Mouse (Mus musculus) MEL (cell line): Measurements from ENCODE around the gene She. TPM values are rescaled to one million over a fixed set of nuclear protein-coding genes. Genes with fewer than 3 reads are reported as not detected.

Experiments used
- DNase-seq: peaks from one replicate; pipeline ENCODE4 v3.0.0; 2011; ENCODE audit warnings: low read depth, low spot score
- H3K27ac ChIP-seq: 2 replicates; pipeline ENCODE4 v1.5.1; 2012; ENCODE audit warnings: low read depth, mild to moderate bottlenecking, control low read depth, low read length, moderate library complexity; ENCODE audit not compliant: control insufficient read depth
- H3K27me3 ChIP-seq, 2 experiments: fragments of 150-350 bp in 1 of 2; sonication (generic) in 1 of 2; 2 replicates each; pipeline ENCODE4 v1.6.1; 2012; ENCODE audit warnings: low read length in 2 of 2, mild to moderate bottlenecking in 2 of 2, improper control_type of control experiment in 1 of 2, moderate library complexity in 1 of 2; ENCODE audit not compliant: insufficient read depth in 2 of 2, control insufficient read depth in 1 of 2
- H3K36me3 ChIP-seq, 2 experiments: 2 replicates each; pipeline ENCODE4 v1.6.1; 2012 to 2014; ENCODE audit warnings: low read length in 2 of 2, improper control_type of control experiment in 1 of 2, inconsistent platforms in 1 of 2, mild to moderate bottlenecking in 1 of 2; ENCODE audit not compliant: insufficient read depth in 2 of 2, control insufficient read depth in 1 of 2
- H3K4me1 ChIP-seq, 2 experiments: fragments of 150-350 bp in 1 of 2; sonication (generic) in 1 of 2; 2 replicates each; pipeline ENCODE4 v1.6.1; 2012; ENCODE audit warnings: low read length in 2 of 2, improper control_type of control experiment in 1 of 2, mild to moderate bottlenecking in 1 of 2; ENCODE audit not compliant: insufficient read depth in 2 of 2, control insufficient read depth in 1 of 2
- H3K4me3 ChIP-seq, 2 experiments: fragments of 150-350 bp in 1 of 2; sonication (generic) in 1 of 2; 2 replicates each; pipeline ENCODE4 v1.5.1; 2012; ENCODE audit warnings: low read depth in 2 of 2, low read length in 2 of 2, mild to moderate bottlenecking in 2 of 2, moderate library complexity in 2 of 2, control low read depth in 1 of 2, improper control_type of control experiment in 1 of 2; ENCODE audit not compliant: control insufficient read depth in 1 of 2, insufficient read depth in 1 of 2
- H3K79me2 ChIP-seq: 2 replicates; pipeline ENCODE4 v1.6.1; 2012; ENCODE audit warnings: mild to moderate bottlenecking, low read length, moderate library complexity; ENCODE audit not compliant: control insufficient read depth, poor library complexity, insufficient read depth
- H3K9ac ChIP-seq: 2 replicates; pipeline ENCODE4 v1.6.1; 2012; ENCODE audit warnings: low read depth, mild to moderate bottlenecking, control low read depth, low read length, moderate library complexity; ENCODE audit not compliant: control insufficient read depth, poor library complexity, severe bottlenecking
- H3K9me3 ChIP-seq: fragments of 150-350 bp; sonication (generic); replicated peaks from 2 replicates; pipeline ENCODE4 v1.6.1; 2012; ENCODE audit warnings: mild to moderate bottlenecking, low read length, improper control_type of control experiment, moderate library complexity; ENCODE audit not compliant: insufficient read depth
- CHD2 ChIP-seq: IDR thresholded peaks from 2 replicates; pipeline ENCODE4 v1.6.1; 2011; ENCODE audit warnings: low read length, improper control_type of control experiment
- CTCF ChIP-seq, 3 experiments: IDR thresholded peaks in 2 of 3; conservative IDR thresholded peaks in 1 of 3; 2 replicates each; pipeline ENCODE4 v1.5.1; 2011 to 2012; ENCODE audit warnings: low read length in 3 of 3, low read depth in 2 of 3, mild to moderate bottlenecking in 2 of 3, improper control_type of control experiment in 1 of 3, inconsistent platforms in 1 of 3, mixed read lengths in 1 of 3, moderate library complexity in 1 of 3; ENCODE audit not compliant: control insufficient read depth in 1 of 3, insufficient read depth in 1 of 3, poor library complexity in 1 of 3, severe bottlenecking in 1 of 3
- EP300 ChIP-seq, 2 experiments: IDR thresholded peaks; 2 replicates each; pipeline ENCODE4 v1.6.1; 2011; ENCODE audit warnings: improper control_type of control experiment in 2 of 2, low read length in 2 of 2, low read depth in 1 of 2, mild to moderate bottlenecking in 1 of 2
- GABPA ChIP-seq: IDR thresholded peaks from 2 replicates; pipeline ENCODE4 v1.6.1; 2012; ENCODE audit warnings: low read depth, mild to moderate bottlenecking, inconsistent platforms, low read length, improper control_type of control experiment, moderate library complexity
- HCFC1 ChIP-seq: IDR thresholded peaks from 2 replicates; pipeline ENCODE4 v1.6.1; 2012; ENCODE audit warnings: low read depth, mild to moderate bottlenecking, inconsistent platforms, low read length, improper control_type of control experiment, moderate library complexity
- MXI1 ChIP-seq: IDR thresholded peaks from 2 replicates; pipeline ENCODE4 v1.6.1; 2011; ENCODE audit warnings: mild to moderate bottlenecking, low read depth, low read length, improper control_type of control experiment
- NELFE ChIP-seq: IDR thresholded peaks from 2 replicates; pipeline ENCODE4 v1.6.1; 2011; ENCODE audit warnings: low read depth, low read length, improper control_type of control experiment
- POLR2A ChIP-seq, 2 experiments: IDR thresholded peaks; 2 replicates each; pipeline ENCODE4 v1.6.1; 2011 to 2012; ENCODE audit warnings: low read length in 2 of 2, mild to moderate bottlenecking in 2 of 2, control low read depth in 1 of 2, improper control_type of control experiment in 1 of 2, low read depth in 1 of 2, moderate library complexity in 1 of 2; ENCODE audit not compliant: control insufficient read depth in 1 of 2, insufficient read depth in 1 of 2, poor library complexity in 1 of 2
- POLR2AphosphoS5 ChIP-seq: IDR thresholded peaks from 2 replicates; pipeline ENCODE4 v1.6.1; 2012; ENCODE audit warnings: low read depth, borderline replicate concordance, mild to moderate bottlenecking, inconsistent platforms, low read length, moderate library complexity, mixed read lengths
- RAD21 ChIP-seq: IDR thresholded peaks from 2 replicates; pipeline ENCODE4 v1.6.1; 2011; ENCODE audit warnings: mild to moderate bottlenecking, low read depth, low read length, improper control_type of control experiment
- SIN3A ChIP-seq: IDR thresholded peaks from 2 replicates; pipeline ENCODE4 v1.6.1; 2012; ENCODE audit warnings: low read length, improper control_type of control experiment, inconsistent platforms
- SMC3 ChIP-seq: IDR thresholded peaks from 2 replicates; pipeline ENCODE4 v1.6.1; 2011; ENCODE audit warnings: low read depth, low read length, improper control_type of control experiment
- TBP ChIP-seq: IDR thresholded peaks from 2 replicates; pipeline ENCODE4 v1.8.0; 2011; ENCODE audit warnings: low read depth, low read length, improper control_type of control experiment
- UBTF ChIP-seq: IDR thresholded peaks from 2 replicates; pipeline ENCODE4 v1.6.1; 2012; ENCODE audit warnings: low read depth, mild to moderate bottlenecking, inconsistent platforms, low read length, improper control_type of control experiment, moderate library complexity, borderline replicate concordance; ENCODE audit not compliant: insufficient read depth
- ZC3H11A ChIP-seq: IDR thresholded peaks from 2 replicates; pipeline ENCODE4 v1.6.1; 2012; ENCODE audit warnings: low read depth, mild to moderate bottlenecking, inconsistent platforms, low read length, improper control_type of control experiment
- ZKSCAN1 ChIP-seq: IDR thresholded peaks from 2 replicates; pipeline ENCODE4 v1.6.1; 2012; ENCODE audit warnings: low read depth, mild to moderate bottlenecking, inconsistent platforms, low read length, improper control_type of control experiment, moderate library complexity
- ZMIZ1 ChIP-seq: IDR thresholded peaks from 2 replicates; pipeline ENCODE4 v1.6.1; 2012; ENCODE audit warnings: low read depth, mild to moderate bottlenecking, inconsistent platforms, low read length, improper control_type of control experiment, moderate library complexity
- polyA plus RNA-seq, 2 experiments: library from polyadenylated mRNA; stranded (reverse) in 1 of 2; unstranded in 1 of 2; fragments of >175 nt in 1 of 2; fragments of >200 nt in 1 of 2; gene quantifications; 2 replicates each; pipeline versions ENCODE4 v1.2.1 to v1.2.4; 2012; ENCODE audit warnings: low replicate concordance in 2 of 2, low read depth in 1 of 2; ENCODE audit not compliant: insufficient read length in 2 of 2, insufficient read depth in 1 of 2, missing spikeins in 1 of 2
- total RNA-seq: library from RNA; depleted of rRNA; stranded (reverse); fragments of 300-350 nt; gene quantifications from 2 replicates; pipeline ENCODE4 v1.2.3, GENCODE M21; 2012

She gene
- total and polyA plus RNA-seq, 3 experiments: 3.3 to 3.5 TPM; not detected in 1

DNA sequence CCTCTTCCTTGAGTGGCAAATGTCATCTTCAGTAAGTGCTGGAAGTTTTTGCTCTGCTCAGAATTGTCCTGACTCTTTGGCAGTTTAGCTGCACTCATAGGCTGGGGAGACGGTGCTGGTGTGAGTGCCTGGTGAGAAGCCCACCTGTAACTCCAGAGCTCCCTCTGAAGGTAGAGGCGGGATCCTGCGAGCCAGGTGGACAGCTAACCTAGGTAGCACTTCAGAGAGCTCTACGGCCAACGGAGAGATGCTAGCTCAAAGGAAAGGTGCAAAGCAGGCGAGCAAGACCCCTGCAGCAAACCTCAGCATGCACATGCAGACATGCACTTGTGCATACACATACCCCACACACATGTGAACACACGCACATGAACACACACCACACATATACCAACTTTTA lies 17.1 kb upstream of the She start:
- 0 out of 4 replicates have a peak, but pooled peaks cover 0 to 6% of the 10 kb centered on the region in 2 experiments for H3K4me1 ChIP-seq
- no peak overlapping the region for H3K27ac ChIP-seq
- H3K4me3 ChIP-seq: no peak overlapping the region
- 0 out of 6 replicates have a peak, but pooled peaks of 1 of the 3 experiments have one; percentile 13 for TF ChIP-seq CTCF (IDR thresholded peaks at IDR 0.05 in 2 of 3, conservative IDR thresholded peaks at IDR 0.05 in 1 of 3; ENCODE audit: control insufficient read depth in 1 of 3, insufficient read depth in 1 of 3, low read depth in 2 of 3, low read length in 3 of 3, poor library complexity in 1 of 3, severe bottlenecking in 1 of 3)
- no peak for TF ChIP-seq EP300 (IDR thresholded peaks at IDR 0.05; ENCODE audit: low read depth in 1 of 2, low read length in 2 of 2)
- H3K36me3 ChIP-seq: no peaks in the 10 kb centered on the region
- no peaks in the 10 kb centered on the region for H3K9me3 ChIP-seq
- H3K9ac ChIP-seq: no peak overlapping the region
- no peaks in the 10 kb centered on the region for H3K79me2 ChIP-seq
- DNase-seq: no peak
- H3K27me3 ChIP-seq: no peaks in the 10 kb centered on the region

GRCm38 (mm10) chr3:89817056-89817455 lies 14.1 kb upstream of the She start:
- Histone ChIP-seq H3K4me1 (peaks cover 7 to 27% of the 10 kb centered on the region in 2 experiments), H3K27ac (no peak overlapping the region), H3K4me3 (no peak overlapping the region), H3K9me3 (no peaks in the 10 kb centered on the region), H3K79me2 (peaks cover 1% of the 10 kb centered on the region; the same call in 1 of the 2 replicates), H3K36me3 (peaks cover 0 to 10% of the 10 kb centered on the region in 2 experiments; a peak in 2 of 4 replicates), H3K9ac (no peak overlapping the region), H3K27me3 (no peaks in the 10 kb centered on the region)
- peak; percentile 80 for DNase-seq
- TF ChIP-seq SIN3A (no peak), ZKSCAN1 (no peak), POLR2A (IDR thresholded peaks at IDR 0.05; ENCODE audit: control insufficient read depth in 1 of 2, insufficient read depth in 1 of 2, low read depth in 1 of 2, low read length in 2 of 2, poor library complexity in 1 of 2) (no peak), NELFE (no peak), SMC3 (peak; percentile 90), CHD2 (no peak), TBP (no peak), ZC3H11A (peak; percentile 80), HCFC1 (no peak), RAD21 (peak; percentile 70), UBTF (no peak), GABPA (no peak), CTCF (IDR thresholded peaks at IDR 0.05 in 2 of 3, conservative IDR thresholded peaks at IDR 0.05 in 1 of 3; ENCODE audit: control insufficient read depth in 1 of 3, insufficient read depth in 1 of 3, low read depth in 2 of 3, low read length in 3 of 3, poor library complexity in 1 of 3, severe bottlenecking in 1 of 3) (peak; percentile 81 to 93 (median 85))

DNA sequence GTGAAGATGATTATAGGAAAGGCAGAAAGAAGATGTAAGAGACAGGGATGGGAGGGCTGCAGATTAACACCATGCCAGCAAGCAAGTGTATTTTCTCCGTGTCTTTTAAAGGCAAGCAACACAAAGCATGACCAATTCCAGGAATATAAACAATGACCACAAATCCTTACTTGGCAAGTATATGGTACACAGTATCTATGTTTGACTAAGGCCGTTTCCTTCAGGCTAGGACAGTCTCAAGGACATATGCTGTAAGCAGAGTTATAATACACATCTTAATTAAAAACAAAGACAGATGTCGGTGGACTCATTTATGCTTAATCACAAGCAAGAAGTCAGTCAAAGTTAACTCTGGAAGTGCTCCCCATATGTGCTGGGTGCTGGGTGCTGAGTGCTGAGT lies 12.6 kb upstream of the She start:
- no peak for TF ChIP-seq ZMIZ1
- no peak for TF ChIP-seq POLR2AphosphoS5
- TF ChIP-seq MXI1: no peak
- no peak for DNase-seq
- H3K4me1 ChIP-seq: peaks cover 16 to 42% of the 10 kb centered on the region in 2 experiments
- H3K27me3 ChIP-seq: no peaks in the 10 kb centered on the region
- H3K4me3 ChIP-seq: no peak overlapping the region
- no peak overlapping the region for H3K9ac ChIP-seq
- peaks cover 1% of the 10 kb centered on the region; the same call in 1 of the 2 replicates for H3K79me2 ChIP-seq
- H3K9me3 ChIP-seq: no peaks in the 10 kb centered on the region
- H3K27ac ChIP-seq: no peak overlapping the region
- H3K36me3 ChIP-seq: peaks cover 0 to 24% of the 10 kb centered on the region in 2 experiments; a peak in 2 of 4 replicates
